ENCODE assay signal across 7 mouse cellular contexts in genomic region chr10:80047041-80047565, GRCm38 (mm10). TPM values are rescaled to one million over a fixed set of nuclear protein-coding genes. Genes with fewer than 3 reads are reported as not detected.
A peak's percentile ranks its signal among the peaks of the same experiment; 100 is the strongest.
DNase-seq lines count a peak whose midpoint lies in the region; ATAC-seq lines count a peak whose summit lies in the region.

Gpx4 (plus strand) TSS chr10:80047166.

- DNase-seq in urinary bladder, adult 2 months (ENCODE audit: low spot score): no peak
- no peak for DNase-seq in urinary bladder, postnatal 25 days (ENCODE audit: low spot score)
- DNase-seq in forebrain, embryonic 11.5 days (ENCODE audit: low spot score): no peak
- DNase-seq in limb, embryonic 11.5 days (ENCODE audit: low spot score): no peak
- no peak for DNase-seq in cerebellum, adult 11-12 months

- 0 out of 2 replicates have a peak within 1 kb of the TSS, but pooled peaks have one; percentile 20 for H3K9ac ChIP-seq in forebrain, embryonic 11.5 days (ENCODE audit: low read length)
- H3K9ac ChIP-seq in limb, embryonic 11.5 days (ENCODE audit: low read length): no peak within 1 kb of the TSS

- H3K4me3 ChIP-seq in forebrain, embryonic 11.5 days (ENCODE audit: low read depth, low read length): no peak within 1 kb of the TSS
- no peak within 1 kb of the TSS for H3K4me3 ChIP-seq in limb, embryonic 11.5 days (ENCODE audit: low read depth, low read length)

- no peaks in the 10 kb centered on the region for H3K9me3 ChIP-seq in forebrain, embryonic 11.5 days (ENCODE audit: control insufficient read depth, low read length)
- H3K9me3 ChIP-seq in limb, embryonic 11.5 days (ENCODE audit: control insufficient read depth, low read length): no peaks in the 10 kb centered on the region

- no peak within 1 kb of the TSS for H3K4me2 ChIP-seq in forebrain, embryonic 11.5 days (ENCODE audit: low read depth, low read length, severe bottlenecking)
- H3K4me2 ChIP-seq in limb, embryonic 11.5 days (ENCODE audit: low read depth, severe bottlenecking): no peak within 1 kb of the TSS

- no peaks in the 10 kb centered on the region for H3K36me3 ChIP-seq in forebrain, embryonic 11.5 days (ENCODE audit: control insufficient read depth, insufficient read depth, low read length)
- no peaks in the 10 kb centered on the region for H3K36me3 ChIP-seq in limb, embryonic 11.5 days (ENCODE audit: control insufficient read depth, insufficient read depth, low read length)

- H3K27ac ChIP-seq in forebrain, embryonic 11.5 days (ENCODE audit: low read depth, low read length): peak within 1 kb of the TSS; percentile 5; the same call in 1 of the 2 replicates
- 0 out of 2 replicates have a peak within 1 kb of the TSS, but pooled peaks have one; percentile 47 for H3K27ac ChIP-seq in limb, embryonic 11.5 days (replicated peaks; ENCODE audit: low read depth, low read length)

- no peak for ATAC-seq in forebrain, embryonic 11.5 days (replicated peaks; ENCODE audit: low FRiP score)
- ATAC-seq in hematopoietic stem cell, adult 5-6 weeks (replicated peaks in 1 of 2; ENCODE audit: insufficient read depth in 1 of 2, low FRiP score in 2 of 2, low TSS enrichment in 1 of 2, low read depth in 1 of 2, poor library complexity in 2 of 2, severe bottlenecking in 2 of 2): no peak
- no peak for ATAC-seq in limb, embryonic 11.5 days (ENCODE audit: insufficient number of reproducible peaks, low FRiP score, low TSS enrichment, low read depth)
- ATAC-seq in neutrophil, adult 5-6 weeks (ENCODE audit: extremely low read depth, insufficient number of reproducible peaks, low FRiP score, poor library complexity, severe bottlenecking): no peak

- WGBS in forebrain, embryonic 11.5 days: 46% methylated on average over 9 of the region's 9 CpGs
- 43% methylated on average over 9 of the region's 9 CpGs for WGBS in limb, embryonic 11.5 days

- H3K4me1 ChIP-seq in forebrain, embryonic 11.5 days (replicated peaks; ENCODE audit: control insufficient read depth, insufficient read depth, low read length): peaks cover 13% of the 10 kb centered on the region
- H3K4me1 ChIP-seq in limb, embryonic 11.5 days (ENCODE audit: control insufficient read depth, insufficient read depth, low read length): peaks cover 9% of the 10 kb centered on the region; the same call in 1 of the 2 replicates

- no peaks in the 10 kb centered on the region for H3K27me3 ChIP-seq in forebrain, embryonic 11.5 days (ENCODE audit: control insufficient read depth, insufficient read depth, low read length)
- no peaks in the 10 kb centered on the region for H3K27me3 ChIP-seq in limb, embryonic 11.5 days (ENCODE audit: control insufficient read depth, insufficient read depth, low read length)

RNA-seq across cellular contexts. Expression of gene Gpx4, which starts in this region (rescaled TPM):
- polyA plus RNA-seq in urinary bladder, adult 2 months (2012; rRNA removed): 524 and 620 TPM in 2 replicates
- polyA plus RNA-seq in forebrain, embryonic 11.5 days (2014; fragmentation: Nextera tagmentation; extraction: Ambion mirVana): 506 and 516 TPM in 2 replicates
- 306 and 388 TPM in 2 replicates for total RNA-seq in hematopoietic stem cell, adult 5-6 weeks (2017)
- polyA plus RNA-seq in limb, embryonic 11.5 days (2014; fragmentation: Nextera tagmentation; extraction: Ambion mirVana): 475 and 534 TPM in 2 replicates
- total RNA-seq in neutrophil, adult 5-6 weeks (2017): 206 and 276 TPM in 2 replicates
